Mouse (Mus musculus) heart, adult 2 months (tissue): ENCODE results near the gene Arid5b. TPM values are rescaled to one million over a fixed set of nuclear protein-coding genes. Genes with fewer than 3 reads are reported as not detected.

Source experiments
- DNase-seq, 2 experiments: peaks; one replicate each; pipeline ENCODE4 v3.0.0; 2021
- H3K27ac ChIP-seq: fragments of 200-600 bp; 2 replicates; pipeline ENCODE4 v1.8.1; 2022
- H3K27me3 ChIP-seq: fragments of 200-500 bp; 2 replicates; pipeline ENCODE4 v1.6.1; 2012; ENCODE audit warnings: mild to moderate bottlenecking, low read length, inconsistent platforms, mixed read lengths; ENCODE audit not compliant: control insufficient read depth, insufficient read depth
- H3K36me3 ChIP-seq: fragments of 200-500 bp; 2 replicates; pipeline ENCODE4 v1.6.1; 2012; ENCODE audit warnings: low read length, inconsistent platforms; ENCODE audit not compliant: control insufficient read depth, insufficient read depth
- H3K4me1 ChIP-seq: fragments of 200-500 bp; 2 replicates; pipeline ENCODE4 v1.6.1; 2011; ENCODE audit warnings: low read length; ENCODE audit not compliant: control insufficient read depth, insufficient read depth
- H3K4me3 ChIP-seq: fragments of 200-600 bp; 2 replicates; pipeline ENCODE4 v1.8.1; 2022
- H3K79me2 ChIP-seq: fragments of 200-500 bp; replicated peaks from 2 replicates; pipeline ENCODE4 v1.6.1; 2012; ENCODE audit warnings: mild to moderate bottlenecking, inconsistent platforms, low read length, moderate library complexity, mixed read lengths; ENCODE audit not compliant: control insufficient read depth, insufficient read depth
- H3K9ac ChIP-seq: fragments of 200-500 bp; 2 replicates; pipeline ENCODE4 v1.6.1; 2012; ENCODE audit warnings: low read depth, mild to moderate bottlenecking, control low read depth, inconsistent platforms, low read length, mixed read lengths
- CTCF ChIP-seq: fragments of 200-600 bp; IDR thresholded peaks from 2 replicates; pipeline ENCODE4 v1.8.1; 2022; ENCODE audit warnings: antibody characterized with exemption, mild to moderate bottlenecking, moderate library complexity
- EP300 ChIP-seq: fragments of 200-500 bp; IDR thresholded peaks from 2 replicates; pipeline ENCODE4 v1.6.1; 2011; ENCODE audit warnings: low read depth, low read length, control low read depth; ENCODE audit not compliant: insufficient read depth
- POLR2A ChIP-seq: fragments of 200-500 bp; IDR thresholded peaks from 2 replicates; pipeline ENCODE4 v1.6.1; 2011; ENCODE audit warnings: mild to moderate bottlenecking, low read depth, low read length, control low read depth; ENCODE audit not compliant: insufficient read depth
- WGBS: fragments of 180-500 bp; shearing (Covaris S2); methylation state at CpG from one replicate; pipeline ENCODE4 v1.1.7; 2018; 5-methylcytosine and 5-hydroxymethylcytosine counted together
- intact Hi-C: fragments of 180-260 bp; cut with DNase I; formaldehyde crosslinking; loops from one replicate; pipeline ENCODE4 v1.15.1; 2025
- polyA plus RNA-seq: library from polyadenylated mRNA; depleted of rRNA; stranded (reverse); fragments of >200 nt; gene quantifications from 2 replicates; pipeline ENCODE4 v1.2.3, GENCODE M21; 2012
- total RNA-seq, 2 experiments: library from RNA; stranded (reverse); gene quantifications; 2 replicates each; pipeline ENCODE4 v1.2.3; 2021

Gene Arid5b
- total and polyA plus RNA-seq, 3 experiments, result 6.3 to 22.5 (median 21.1) TPM

GRCm38 (mm10) chr10:68189847-68190246 lies 88.7 kb downstream of the Arid5b start:
- intact Hi-C loops, result loop anchor here (2.0 to 5.0 kb wide), 2 partner anchors 15 to 43 kb away; no protein-coding TSS in a partner anchor
- peaks cover 2% of the 10 kb centered on the region; the same call in 1 of the 2 replicates for H3K36me3 ChIP-seq
- H3K9ac ChIP-seq, result no peak overlapping the region
- peaks cover 8% of the 10 kb centered on the region for H3K4me1 ChIP-seq
- no peak overlapping the region for H3K27ac ChIP-seq
- no peak overlapping the region for H3K4me3 ChIP-seq
- H3K79me2 ChIP-seq, result no peaks in the 10 kb centered on the region
- 87% methylated on average over 3 of the region's 3 CpGs for WGBS
- H3K27me3 ChIP-seq, result no peaks in the 10 kb centered on the region
- DNase-seq, result peak in 1 of 2 experiments; percentile 4
- TF ChIP-seq POLR2A (no peak), EP300 (no peak), CTCF (no peak)

GRCm38 (mm10) chr10:68183096-68183495 lies 95.4 kb downstream of the Arid5b start:
- no peak overlapping the region for H3K9ac ChIP-seq
- no peak overlapping the region for H3K27ac ChIP-seq
- no peak for DNase-seq
- TF ChIP-seq POLR2A (no peak), CTCF (no peak), EP300 (no peak)
- H3K36me3 ChIP-seq, result peaks cover 2% of the 10 kb centered on the region; the same call in 1 of the 2 replicates
- no peaks in the 10 kb centered on the region for H3K27me3 ChIP-seq
- no peak overlapping the region for H3K4me3 ChIP-seq
- intact Hi-C loops, result no loop called here
- no peaks in the 10 kb centered on the region; the same call in 1 of the 2 replicates for H3K4me1 ChIP-seq
- H3K79me2 ChIP-seq, result no peaks in the 10 kb centered on the region
- WGBS, result 95% methylated on average over 7 of the region's 7 CpGs

GRCm38 (mm10) chr10:68182266-68182665 lies 96.3 kb downstream of the Arid5b start:
- H3K4me1 ChIP-seq, result no peaks in the 10 kb centered on the region; the same call in 1 of the 2 replicates
- H3K79me2 ChIP-seq, result no peaks in the 10 kb centered on the region
- no peak for DNase-seq
- H3K4me3 ChIP-seq, result no peak overlapping the region
- 59% methylated on average over 6 of the region's 6 CpGs for WGBS
- H3K9ac ChIP-seq, result 0 out of 2 replicates have a peak overlapping the region, but pooled peaks have one; percentile 42
- peaks cover 2% of the 10 kb centered on the region; the same call in 1 of the 2 replicates for H3K36me3 ChIP-seq
- no peaks in the 10 kb centered on the region for H3K27me3 ChIP-seq
- TF ChIP-seq POLR2A, result no peak
- TF ChIP-seq CTCF, result no peak
- no peak for TF ChIP-seq EP300
- H3K27ac ChIP-seq, result peak overlapping the region; percentile 4
- intact Hi-C loops, result no loop called here

- H3K36me3 ChIP-seq, result peaks cover 2% of the 10 kb centered on the region; the same call in 1 of the 2 replicates
- H3K27ac ChIP-seq, result no peak overlapping the region
- WGBS, result 97% methylated on average over 10 of the region's 10 CpGs
- H3K79me2 ChIP-seq, result no peaks in the 10 kb centered on the region
- no peaks in the 10 kb centered on the region; the same call in 1 of the 2 replicates for H3K4me1 ChIP-seq
- no peak for DNase-seq
- no peak for TF ChIP-seq POLR2A
- H3K9ac ChIP-seq, result no peak overlapping the region
- no peaks in the 10 kb centered on the region for H3K27me3 ChIP-seq
- intact Hi-C loops, result no loop called here
- H3K4me3 ChIP-seq, result no peak overlapping the region
Observed at GRCm38 (mm10) chr10:68181156-68181555, 97.4 kb downstream of the Arid5b start.

- Histone ChIP-seq H3K4me3 (no peak overlapping the region), H3K36me3 (peaks cover 2% of the 10 kb centered on the region; the same call in 1 of the 2 replicates), H3K79me2 (no peaks in the 10 kb centered on the region), H3K27ac (no peak overlapping the region), H3K9ac (no peak overlapping the region), H3K27me3 (no peaks in the 10 kb centered on the region), H3K4me1 (no peaks in the 10 kb centered on the region; the same call in 1 of the 2 replicates)
- DNase-seq, result no peak
- TF ChIP-seq EP300, result no peak
- no peak for TF ChIP-seq CTCF
- no peak for TF ChIP-seq POLR2A
- WGBS, result 80% methylated on average over 7 of the region's 7 CpGs
- intact Hi-C loops, result no loop called here
Observed at GRCm38 (mm10) chr10:68180721-68181120, 97.8 kb downstream of the Arid5b start.

GRCm38 (mm10) chr10:68180151-68180550 lies 98.4 kb downstream of the Arid5b start:
- WGBS, result 76% methylated on average over 4 of the region's 4 CpGs
- intact Hi-C loops, result no loop called here
- H3K27ac ChIP-seq, result no peak overlapping the region

More at GRCm38 (mm10) chr10:68180151-68180550, 98.4 kb downstream of the Arid5b start:
- DNase-seq, result no peak
- Histone ChIP-seq H3K79me2 (no peaks in the 10 kb centered on the region), H3K9ac (no peak overlapping the region), H3K4me1 (no peaks in the 10 kb centered on the region; the same call in 1 of the 2 replicates), H3K4me3 (no peak overlapping the region), H3K27me3 (no peaks in the 10 kb centered on the region), H3K36me3 (peaks cover 2% of the 10 kb centered on the region; the same call in 1 of the 2 replicates)
- TF ChIP-seq CTCF (no peak), POLR2A (no peak), EP300 (no peak)
